Mouse (Mus musculus) layer of hippocampus, adult 2 months (tissue): ENCODE data around the gene Kctd21. TPM values are rescaled to one million over a fixed set of nuclear protein-coding genes. Genes with fewer than 3 reads are reported as not detected.

Experiments
- DNase-seq, 2 experiments: peaks; one replicate each; pipeline ENCODE4 v3.0.0; 2022; ENCODE audit warnings: low spot score in 2 of 2
- H3K27ac ChIP-seq: fragments of 200-600 bp; 2 replicates; pipeline ENCODE4 v1.8.1; 2022
- H3K4me3 ChIP-seq: fragments of 200-600 bp; 2 replicates; pipeline ENCODE4 v1.8.1; 2022; ENCODE audit warnings: mild to moderate bottlenecking
- CTCF ChIP-seq: fragments of 200-600 bp; conservative IDR thresholded peaks from 2 replicates; pipeline ENCODE4 v1.8.1; 2022; ENCODE audit warnings: antibody characterized with exemption, mild to moderate bottlenecking, moderate library complexity
- total RNA-seq, 2 experiments: library from RNA; stranded (reverse); gene quantifications; 2 replicates each; pipeline ENCODE4 v1.2.3; 2021

The Kctd21 gene
- total RNA-seq, 2 experiments from 2014 or later = 13.2 to 14.5 TPM

GRCm38 (mm10) chr7:97357840-97358239 lies 25.7 kb downstream of the Kctd21 start:
- no peak for DNase-seq
- no peak for TF ChIP-seq CTCF
- no peak overlapping the region for H3K4me3 ChIP-seq
- H3K27ac ChIP-seq = peak overlapping the region; percentile 82; the same call in 1 of the 2 replicates

GRCm38 (mm10) chr7:97358347-97358746 lies 26.2 kb downstream of the Kctd21 start:
- no peak for TF ChIP-seq CTCF
- Histone ChIP-seq H3K27ac (no peak overlapping the region), H3K4me3 (no peak overlapping the region)
- no peak for DNase-seq

- TF ChIP-seq CTCF = no peak
- H3K4me3 ChIP-seq = no peak overlapping the region
- no peak overlapping the region for H3K27ac ChIP-seq
- no peak for DNase-seq
Measured at GRCm38 (mm10) chr7:97360166-97360565, 28.0 kb downstream of the Kctd21 start.

GRCm38 (mm10) chr7:97360955-97361354 lies 28.8 kb downstream of the Kctd21 start:
- H3K27ac ChIP-seq = no peak overlapping the region
- no peak overlapping the region for H3K4me3 ChIP-seq
- no peak for TF ChIP-seq CTCF
- DNase-seq = no peak

- Histone ChIP-seq H3K4me3 (no peak overlapping the region), H3K27ac (no peak overlapping the region)
- TF ChIP-seq CTCF = peak; percentile 83
- DNase-seq = no peak
Measured at GRCm38 (mm10) chr7:97361467-97361866, 29.3 kb downstream of the Kctd21 start.

GRCm38 (mm10) chr7:97365887-97366286 lies 33.8 kb downstream of the Kctd21 start:
- Histone ChIP-seq H3K4me3 (no peak overlapping the region), H3K27ac (no peak overlapping the region)
- no peak for DNase-seq
- TF ChIP-seq CTCF = no peak

- no peak for DNase-seq
- Histone ChIP-seq H3K4me3 (no peak overlapping the region), H3K27ac (no peak overlapping the region)
- no peak for TF ChIP-seq CTCF
Measured at GRCm38 (mm10) chr7:97375101-97375500, 43.0 kb downstream of the Kctd21 start.

- DNase-seq = no peak
- no peak overlapping the region for H3K27ac ChIP-seq
Measured at GRCm38 (mm10) chr7:97375906-97376305, 43.8 kb downstream of the Kctd21 start.

GRCm38 (mm10) chr7:97379304-97379703 lies 47.2 kb downstream of the Kctd21 start:
- H3K27ac ChIP-seq = no peak overlapping the region
- no peak overlapping the region for H3K4me3 ChIP-seq
- no peak for DNase-seq
- no peak for TF ChIP-seq CTCF

More at GRCm38 (mm10) chr7:97375906-97376305, 43.8 kb downstream of the Kctd21 start:
- no peak overlapping the region for H3K4me3 ChIP-seq
- TF ChIP-seq CTCF = no peak

- Histone ChIP-seq H3K27ac (no peak overlapping the region), H3K4me3 (no peak overlapping the region)
- no peak for DNase-seq
- no peak for TF ChIP-seq CTCF
Measured at GRCm38 (mm10) chr7:97380500-97381123, 48.5 kb downstream of the Kctd21 start.

GRCm38 (mm10) chr7:97382661-97383060 lies 50.5 kb downstream of the Kctd21 start:
- Histone ChIP-seq H3K4me3 (no peak overlapping the region), H3K27ac (no peak overlapping the region)
- TF ChIP-seq CTCF = no peak
- no peak for DNase-seq

GRCm38 (mm10) chr7:97383496-97384132 lies 51.5 kb downstream of the Kctd21 start:
- no peak for DNase-seq
- no peak for TF ChIP-seq CTCF
- H3K4me3 ChIP-seq = no peak overlapping the region
- H3K27ac ChIP-seq = no peak overlapping the region

- TF ChIP-seq CTCF = no peak
- DNase-seq = peak in 1 of 2 experiments; percentile 62
- H3K27ac ChIP-seq = peak overlapping the region; percentile 66; the same call in 1 of the 2 replicates
- H3K4me3 ChIP-seq = no peak overlapping the region
Measured at GRCm38 (mm10) chr7:97386106-97386805, 54.1 kb downstream of the Kctd21 start.
